Mouse (Mus musculus) testis, postnatal 14 days (tissue): Measurements from ENCODE around the gene Ptchd4.

ENCODE experiments used
- DNase-seq: peaks from one replicate; pipeline ENCODE4 v3.0.0; 2021; ENCODE audit warnings: low spot score

Ptchd4 gene

DNA sequence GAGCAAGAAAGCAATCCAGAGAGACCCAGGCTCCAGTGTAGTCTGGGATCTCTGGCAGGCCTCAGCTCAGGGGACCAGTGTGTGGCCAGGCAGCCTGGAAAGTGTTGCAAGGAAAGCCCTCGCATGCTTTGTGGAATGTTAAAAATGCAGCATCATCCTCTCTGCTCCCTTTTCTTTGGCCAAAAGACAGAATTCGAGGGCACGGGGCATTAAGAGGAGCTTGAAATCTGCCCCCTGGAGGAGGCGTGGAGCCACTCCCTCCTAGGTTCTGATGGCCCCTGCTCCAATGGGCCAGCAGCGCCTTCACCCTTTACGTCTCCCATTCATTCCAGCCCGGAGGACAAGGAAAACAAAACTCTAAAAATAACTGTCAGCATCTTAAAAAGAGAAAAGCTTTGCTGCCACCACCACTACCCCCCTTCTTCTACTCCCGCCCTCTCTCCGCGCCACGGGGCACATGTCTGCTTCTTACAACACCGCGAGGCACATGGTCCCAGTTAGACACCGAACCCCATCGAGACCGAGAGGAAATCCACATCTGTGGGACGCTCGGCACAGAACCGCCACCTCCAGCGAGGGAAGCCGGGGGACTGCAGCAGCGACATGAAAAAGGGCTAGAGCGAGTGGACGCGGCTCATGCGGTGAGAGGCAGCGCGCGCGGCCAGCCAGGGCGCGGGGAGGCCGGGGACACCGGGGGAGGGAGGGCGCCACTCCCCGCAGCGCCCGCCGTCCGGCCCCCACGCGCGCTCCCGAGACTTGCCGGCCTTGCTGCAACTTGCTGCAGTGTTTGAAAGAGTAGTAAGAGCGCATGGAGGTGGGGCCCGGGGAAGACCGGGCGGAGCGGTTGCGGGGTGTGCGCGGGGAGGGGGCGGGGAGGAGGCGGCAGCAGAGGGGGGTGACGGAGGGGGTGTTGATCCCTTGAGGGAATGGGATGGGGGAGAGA, at the start of gene Ptchd4:
Ptchd4 (plus strand) TSS at position 279 of the 943 bp plus-strand sequence.
- DNase-seq, result peak; percentile 8

DNA sequence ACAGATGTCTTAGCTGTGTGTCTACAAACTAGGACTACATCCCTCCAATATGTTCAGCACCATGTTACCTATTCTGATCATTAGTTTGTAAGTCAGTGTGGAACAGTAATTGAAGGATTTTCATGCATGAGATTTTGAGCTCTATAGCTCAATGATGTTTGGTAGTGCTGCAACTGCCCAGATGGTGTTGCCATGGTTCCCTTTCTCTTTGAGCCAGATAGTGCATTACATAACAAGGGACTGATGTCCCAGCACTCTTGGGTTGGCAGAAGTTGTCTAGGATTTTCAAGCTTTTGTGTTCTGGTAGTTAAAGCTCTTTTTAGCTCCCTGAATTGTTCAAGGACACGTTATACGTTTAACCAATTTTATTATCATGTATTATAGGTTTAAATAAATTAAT, 38.9 kb upstream of the Ptchd4 start:
- DNase-seq, result no peak

DNA sequence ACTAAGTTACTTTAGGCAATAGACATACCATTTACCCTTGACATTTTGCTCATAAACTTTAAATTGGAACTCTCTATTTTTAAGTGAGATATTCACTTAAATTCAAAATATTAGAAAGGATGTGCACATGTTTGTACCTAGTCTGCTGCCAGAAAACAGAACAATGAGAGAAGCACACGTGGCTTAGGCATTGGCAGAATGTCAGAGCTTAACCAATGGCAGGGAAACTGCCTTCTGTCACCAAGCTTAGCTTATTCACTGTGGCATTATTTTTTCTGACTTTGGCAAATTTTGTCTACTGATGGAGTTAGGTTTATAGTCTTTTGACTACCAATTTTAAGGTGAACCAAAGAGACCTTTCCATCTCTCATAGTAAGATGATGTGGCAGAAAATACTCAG, 31.4 kb upstream of the Ptchd4 start:
- no peak for DNase-seq

DNA sequence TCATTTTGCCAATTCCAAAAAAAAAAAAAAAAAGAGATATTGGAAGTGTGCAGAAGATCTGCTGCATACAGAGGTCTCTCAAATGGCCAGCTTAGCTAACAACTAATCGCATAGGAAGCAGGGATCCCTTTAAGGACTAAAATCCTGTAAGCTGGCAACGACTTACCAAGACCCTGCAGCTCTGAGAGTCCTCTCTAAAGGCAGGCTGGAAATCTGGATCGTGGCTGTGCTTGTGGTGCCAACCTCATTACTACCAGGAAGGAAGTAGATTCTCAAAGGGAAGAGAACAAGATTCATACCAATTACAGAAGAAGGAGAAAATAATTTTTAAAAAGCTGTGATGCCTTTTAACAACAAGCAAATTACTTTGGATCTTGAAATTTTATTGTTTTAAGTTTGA, 29.5 kb upstream of the Ptchd4 start:
- no peak for DNase-seq

- DNase-seq, result no peak
These were observed 25.4 kb upstream of the Ptchd4 start for GRCm38 (mm10) chr17:42290341-42290740.

DNA sequence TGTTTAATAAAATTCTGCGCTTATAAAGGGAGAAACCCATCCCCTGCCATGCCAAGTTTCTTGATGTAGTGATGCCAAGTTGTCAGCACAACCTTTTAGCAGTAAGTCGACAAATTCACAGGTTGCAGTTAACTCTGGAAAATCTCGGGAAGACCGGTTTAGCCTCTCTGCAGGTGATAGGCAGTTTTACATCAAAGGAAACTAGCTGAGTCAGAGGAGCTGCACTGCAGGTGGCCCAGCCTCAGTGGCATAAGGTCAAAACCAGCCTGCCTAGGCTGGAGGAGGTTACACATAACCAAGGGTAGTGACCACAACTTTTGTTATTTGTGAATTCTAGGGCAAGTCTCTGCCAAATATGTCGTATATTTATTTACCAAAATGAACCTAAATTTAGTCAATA, 24.0 kb upstream of the Ptchd4 start:
- no peak for DNase-seq

GRCm38 (mm10) chr17:42297986-42298385, 17.8 kb upstream of the Ptchd4 start:
- no peak for DNase-seq

DNA sequence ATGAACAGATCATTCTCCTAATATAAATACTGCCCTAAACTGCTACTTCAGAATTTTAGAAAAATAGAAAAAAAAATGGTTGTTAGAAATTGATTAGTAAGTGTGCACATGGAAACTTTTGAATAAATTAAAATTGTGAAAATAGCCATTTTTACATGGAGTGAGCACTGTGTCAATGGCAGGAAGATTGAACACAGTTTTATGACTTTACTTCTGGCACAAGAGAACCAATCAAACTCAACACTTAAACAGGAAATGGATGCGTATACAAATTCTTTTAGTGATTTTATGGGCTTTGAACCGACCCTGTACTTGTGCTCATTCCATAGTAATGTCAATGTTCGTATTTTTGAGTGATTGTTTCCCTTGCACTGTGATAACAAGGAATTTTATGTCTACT, 16.1 kb upstream of the Ptchd4 start:
- no peak for DNase-seq

DNA sequence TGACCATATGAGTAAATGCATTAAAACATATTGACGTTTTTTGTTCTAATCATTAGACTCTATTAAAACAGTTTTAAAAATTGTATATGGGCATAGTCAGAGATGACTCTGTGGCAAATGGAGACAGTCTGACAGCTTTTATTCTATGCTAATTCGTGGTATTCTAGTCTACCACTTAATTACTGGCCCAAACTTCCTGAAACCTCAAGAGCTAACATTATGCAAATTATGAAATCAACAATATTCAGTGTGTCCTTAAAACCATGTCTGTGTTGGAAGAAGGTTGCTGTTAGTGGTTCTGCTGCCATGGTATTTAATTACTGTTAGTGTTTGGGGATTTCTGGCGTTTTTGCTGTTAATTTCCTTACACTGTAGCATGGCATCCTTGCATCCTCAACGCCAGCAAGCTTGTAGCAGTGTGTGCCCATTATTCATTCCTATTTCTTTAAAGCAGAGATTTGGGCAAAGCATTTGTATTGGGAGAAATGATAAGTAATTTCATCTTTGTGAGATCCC, 12.6 kb upstream of the Ptchd4 start:
- DNase-seq, result no peak

GRCm38 (mm10) chr17:42304262-42304661, 11.5 kb upstream of the Ptchd4 start:
- DNase-seq, result no peak

- DNase-seq, result no peak
These were observed 8.7 kb upstream of the Ptchd4 start for GRCm38 (mm10) chr17:42307001-42307400.

GRCm38 (mm10) chr17:42310136-42310535, 5.6 kb upstream of the Ptchd4 start:
- DNase-seq, result no peak

- DNase-seq, result peak; percentile 7
These were observed 850 bp downstream of the Ptchd4 start for GRCm38 (mm10) chr17:42316612-42316982.

DNA sequence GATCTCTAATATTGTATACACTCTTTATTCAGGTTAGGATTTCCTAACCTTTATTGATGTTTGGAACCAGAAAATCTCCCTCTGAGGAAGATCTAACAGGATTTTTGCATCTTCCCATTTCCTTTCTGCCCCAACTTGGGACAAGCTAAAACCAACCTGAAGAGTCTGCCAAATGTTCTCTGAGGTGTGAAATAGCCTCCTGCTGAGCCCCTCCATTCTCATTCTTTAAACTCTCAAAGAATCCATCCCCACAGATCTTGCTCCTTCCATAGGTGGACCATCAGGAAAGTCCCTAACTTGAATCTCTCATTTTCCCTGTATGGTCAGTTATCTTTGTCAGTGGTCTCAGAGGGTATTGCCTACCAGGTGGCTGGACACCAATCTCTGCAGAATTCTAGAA, 20.0 kb downstream of the Ptchd4 start:
- no peak for DNase-seq

GRCm38 (mm10) chr17:42336571-42336970, 20.8 kb downstream of the Ptchd4 start:
- DNase-seq, result no peak

- DNase-seq, result no peak
These were observed 30.3 kb downstream of the Ptchd4 start for GRCm38 (mm10) chr17:42346027-42346426.

DNA sequence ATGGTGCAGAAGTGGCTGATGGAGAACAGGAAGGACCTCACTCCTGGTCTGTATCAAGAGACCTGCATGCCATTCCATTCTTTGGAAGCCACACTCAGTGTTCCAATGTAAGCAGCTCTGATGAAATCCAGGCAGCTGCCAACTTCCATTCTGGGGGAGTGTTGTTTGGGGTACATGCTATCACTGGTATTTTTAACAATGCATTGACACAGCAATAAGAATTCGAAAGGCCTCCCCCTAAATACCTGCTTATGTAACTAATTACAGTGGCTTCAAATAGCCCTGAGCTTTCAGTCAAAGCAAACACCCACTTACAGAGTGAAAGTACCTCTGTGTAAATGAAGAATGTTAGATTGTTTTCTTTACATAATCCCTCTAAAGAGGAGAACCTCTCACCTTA, 42.7 kb downstream of the Ptchd4 start:
- DNase-seq, result no peak

DNA sequence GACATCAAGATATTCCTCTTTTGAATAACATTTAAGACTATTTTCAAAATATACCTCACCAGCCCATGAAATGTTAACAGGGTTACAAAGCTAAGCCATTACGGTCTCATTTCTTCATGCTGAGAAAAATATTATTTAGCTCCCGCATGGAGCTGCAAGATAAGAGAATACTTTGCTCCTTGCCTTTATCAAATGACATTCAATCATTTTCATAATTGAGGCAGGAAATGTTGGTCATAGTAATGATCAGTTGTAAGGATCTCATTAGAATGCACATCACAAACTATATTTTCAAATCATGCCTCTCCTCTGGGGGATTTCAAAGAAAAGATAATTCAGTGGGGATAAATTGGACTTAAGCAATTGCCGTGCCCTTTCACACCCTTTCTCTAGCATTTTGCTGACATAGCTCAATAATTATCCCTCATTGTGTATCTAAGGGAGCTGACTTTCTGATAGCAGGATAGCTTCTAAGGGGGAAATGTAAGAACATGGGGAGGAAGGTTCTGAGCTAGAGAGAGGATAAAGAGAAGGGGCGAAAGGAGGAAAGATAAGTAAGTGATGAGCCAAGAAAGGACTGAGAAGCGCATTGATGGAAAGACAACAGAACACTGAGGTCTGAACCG, 47.5 kb downstream of the Ptchd4 start:
- DNase-seq, result no peak

DNA sequence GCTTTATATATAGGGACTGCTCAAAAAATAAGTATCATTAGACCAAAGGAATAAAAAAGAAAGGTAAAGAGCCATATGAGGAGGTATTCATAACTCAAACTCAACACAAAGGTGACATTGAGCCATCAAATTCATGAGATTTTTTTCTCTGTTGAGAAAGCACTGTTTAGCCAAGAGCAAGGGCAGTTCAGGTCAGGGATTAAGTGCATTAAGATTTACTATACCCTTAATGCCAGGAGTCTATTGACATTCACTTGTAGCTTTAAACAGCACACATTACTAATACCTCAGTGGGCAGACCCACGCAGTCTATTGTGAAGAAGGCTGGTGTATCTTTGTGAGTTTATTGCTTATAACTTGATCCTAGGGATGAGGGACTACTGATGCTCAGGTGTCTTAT, 49.0 kb downstream of the Ptchd4 start:
- no peak for DNase-seq

DNA sequence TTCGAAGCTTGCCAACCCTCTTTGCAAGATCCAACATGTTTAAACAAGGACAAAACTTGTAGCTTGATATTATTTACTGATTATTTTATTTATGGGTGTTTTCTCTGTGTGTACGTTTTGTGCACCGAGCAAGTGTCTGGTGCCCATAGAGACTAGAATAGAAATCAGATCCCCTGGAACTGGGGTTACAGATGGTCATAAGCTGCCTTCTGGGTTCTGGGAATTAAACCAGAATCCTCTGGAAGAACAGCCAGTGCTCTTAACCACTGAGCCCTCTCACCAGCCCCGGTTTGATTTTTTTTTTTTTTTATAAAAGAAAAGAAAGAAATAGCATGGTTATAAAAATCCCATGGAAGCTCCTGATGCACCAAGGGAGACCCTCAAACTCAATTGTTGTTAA, 59.1 kb downstream of the Ptchd4 start:
- no peak for DNase-seq

DNA sequence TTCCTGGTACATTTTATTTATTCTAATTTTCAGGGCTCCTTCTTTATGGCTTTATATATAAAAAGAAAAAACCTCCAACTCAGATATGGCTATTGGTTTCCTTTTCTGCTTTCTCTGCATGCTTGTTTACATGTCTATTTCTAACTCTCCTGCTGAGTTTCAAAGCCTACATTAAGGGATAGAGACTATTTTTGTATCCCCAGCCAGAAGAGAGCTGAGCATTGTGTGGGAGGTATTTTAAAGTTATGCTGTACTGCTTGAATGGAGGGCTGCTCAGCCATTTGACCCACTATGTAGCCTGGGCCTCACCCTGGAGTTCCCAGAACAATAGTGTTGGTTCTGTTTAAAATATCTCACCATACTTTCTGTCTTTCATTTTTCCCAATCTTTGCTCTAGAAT, 77.3 kb downstream of the Ptchd4 start:
- no peak for DNase-seq

DNA sequence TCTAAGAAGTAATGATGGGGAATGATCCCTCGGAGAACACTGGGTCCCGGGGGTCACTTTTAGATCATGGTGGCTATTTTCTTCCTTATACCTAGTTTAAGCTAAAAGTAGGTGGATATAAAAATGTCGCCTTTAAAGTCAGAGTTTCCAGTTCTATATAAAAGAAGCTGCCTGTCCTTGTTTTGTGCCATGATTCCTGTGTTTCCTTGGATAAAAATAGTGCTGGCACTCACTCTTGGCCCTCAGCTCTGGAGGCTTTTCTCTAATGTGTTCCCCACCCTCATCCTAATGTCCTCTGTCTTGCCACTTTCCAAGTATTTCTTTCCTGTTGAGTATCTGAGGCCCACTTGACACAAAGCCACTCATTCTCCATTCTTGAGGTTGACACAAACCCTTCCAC, 79.6 kb downstream of the Ptchd4 start:
- DNase-seq, result no peak

GRCm38 (mm10) chr17:42418449-42418848, 102.7 kb downstream of the Ptchd4 start:
- DNase-seq, result no peak
